Mouse (Mus musculus): Measurements from ENCODE around the gene Tmem62. TPM values are rescaled to one million over a fixed set of nuclear protein-coding genes. Genes with fewer than 3 reads are reported as not detected.
A peak's percentile ranks its signal among the peaks of the same experiment; 100 is the strongest.

Gene Tmem62
- 1.9 and 2.4 TPM in 2 replicates for polyA plus RNA-seq (2015; fragmentation: Nextera tagmentation; extraction: Ambion mirVana)

- Histone ChIP-seq H3K4me1 (ENCODE audit: control insufficient read depth, insufficient read depth, low read length) (no peaks in the 10 kb centered on the region), H3K9ac (ENCODE audit: low read length) (peak within 1 kb of the TSS; percentile 82), H3K27ac (ENCODE audit: low read length) (peak within 1 kb of the TSS; percentile 67), H3K4me3 (ENCODE audit: low read length) (peak within 1 kb of the TSS; percentile 73), H3K4me2 (ENCODE audit: low read depth, low read length) (peak within 1 kb of the TSS; percentile 90), H3K27me3 (ENCODE audit: control insufficient read depth, insufficient read depth, low read length) (no peaks in the 10 kb centered on the region), H3K36me3 (ENCODE audit: control insufficient read depth, insufficient read depth) (no peaks in the 10 kb centered on the region), H3K9me3 (replicated peaks; ENCODE audit: control insufficient read depth, low read length) (no peaks in the 10 kb centered on the region)
- WGBS, result under 1% methylated on average over 69 of the region's 71 CpGs
- ATAC-seq (replicated peaks; ENCODE audit: extremely low read depth, insufficient read depth, low FRiP score), result peak; percentile 78
Observed at GRCm38 (mm10) chr2:120976990-120977925, at the start of gene Tmem62. Gene Tmem62 (plus strand): TSS chr2:120977017.

GRCm38 (mm10) chr2:120933038-120933437 is 43.8 kb upstream of the Tmem62 start:
- Histone ChIP-seq H3K9ac (ENCODE audit: low read length) (no peak overlapping the region), H3K4me3 (ENCODE audit: low read length) (no peak overlapping the region), H3K9me3 (replicated peaks; ENCODE audit: control insufficient read depth, low read length) (no peaks in the 10 kb centered on the region), H3K4me2 (ENCODE audit: low read depth, low read length) (no peak overlapping the region), H3K27ac (ENCODE audit: low read length) (no peak overlapping the region), H3K27me3 (ENCODE audit: control insufficient read depth, insufficient read depth, low read length) (no peaks in the 10 kb centered on the region), H3K36me3 (ENCODE audit: control insufficient read depth, insufficient read depth) (peaks cover 29% of the 10 kb centered on the region), H3K4me1 (ENCODE audit: control insufficient read depth, insufficient read depth, low read length) (no peaks in the 10 kb centered on the region)
- WGBS, result 96% methylated on average over 3 of the region's 3 CpGs
- no peak for ATAC-seq (replicated peaks; ENCODE audit: extremely low read depth, insufficient read depth, low FRiP score)

GRCm38 (mm10) chr2:120951208-120951607 is 25.6 kb upstream of the Tmem62 start:
- H3K9ac ChIP-seq (ENCODE audit: low read length), result no peak overlapping the region
- no peaks in the 10 kb centered on the region for H3K4me1 ChIP-seq (ENCODE audit: control insufficient read depth, insufficient read depth, low read length)
- no peak for ATAC-seq (replicated peaks; ENCODE audit: extremely low read depth, insufficient read depth, low FRiP score)
- H3K36me3 ChIP-seq (ENCODE audit: control insufficient read depth, insufficient read depth), result peaks cover 25% of the 10 kb centered on the region
- no peak overlapping the region for H3K4me3 ChIP-seq (ENCODE audit: low read length)
- no peak overlapping the region for H3K4me2 ChIP-seq (ENCODE audit: low read depth, low read length)
- no peaks in the 10 kb centered on the region for H3K9me3 ChIP-seq (replicated peaks; ENCODE audit: control insufficient read depth, low read length)
- no peaks in the 10 kb centered on the region for H3K27me3 ChIP-seq (ENCODE audit: control insufficient read depth, insufficient read depth, low read length)
- WGBS, result 62% methylated on average over 5 of the region's 5 CpGs
- H3K27ac ChIP-seq (ENCODE audit: low read length), result no peak overlapping the region

GRCm38 (mm10) chr2:120952176-120952938 is 24.5 kb upstream of the Tmem62 start:
- H3K36me3 ChIP-seq (ENCODE audit: control insufficient read depth, insufficient read depth), result peaks cover 15% of the 10 kb centered on the region
- H3K27ac ChIP-seq (ENCODE audit: low read length), result no peak overlapping the region
- ATAC-seq (replicated peaks; ENCODE audit: extremely low read depth, insufficient read depth, low FRiP score), result no peak
- no peak overlapping the region for H3K4me3 ChIP-seq (ENCODE audit: low read length)
- no peak overlapping the region for H3K4me2 ChIP-seq (ENCODE audit: low read depth, low read length)
- no peak overlapping the region for H3K9ac ChIP-seq (ENCODE audit: low read length)
- 68% methylated on average over 2 of the region's 2 CpGs for WGBS
- H3K9me3 ChIP-seq (replicated peaks; ENCODE audit: control insufficient read depth, low read length), result no peaks in the 10 kb centered on the region
- H3K4me1 ChIP-seq (ENCODE audit: control insufficient read depth, insufficient read depth, low read length), result no peaks in the 10 kb centered on the region
- H3K27me3 ChIP-seq (ENCODE audit: control insufficient read depth, insufficient read depth, low read length), result no peaks in the 10 kb centered on the region

GRCm38 (mm10) chr2:120959363-120959762 is 17.5 kb upstream of the Tmem62 start:
- H3K27me3 ChIP-seq (ENCODE audit: control insufficient read depth, insufficient read depth, low read length), result no peaks in the 10 kb centered on the region
- no peak overlapping the region for H3K27ac ChIP-seq (ENCODE audit: low read length)
- no peak overlapping the region for H3K4me2 ChIP-seq (ENCODE audit: low read depth, low read length)
- no peaks in the 10 kb centered on the region for H3K4me1 ChIP-seq (ENCODE audit: control insufficient read depth, insufficient read depth, low read length)
- no peak for ATAC-seq (replicated peaks; ENCODE audit: extremely low read depth, insufficient read depth, low FRiP score)
- 78% methylated on average over 2 of the region's 2 CpGs for WGBS
- H3K4me3 ChIP-seq (ENCODE audit: low read length), result no peak overlapping the region
- H3K36me3 ChIP-seq (ENCODE audit: control insufficient read depth, insufficient read depth), result peaks cover 2% of the 10 kb centered on the region; the same call in 1 of the 2 replicates
- no peak overlapping the region for H3K9ac ChIP-seq (ENCODE audit: low read length)
- H3K9me3 ChIP-seq (replicated peaks; ENCODE audit: control insufficient read depth, low read length), result no peaks in the 10 kb centered on the region

- no peak overlapping the region for H3K4me3 ChIP-seq (ENCODE audit: low read length)
- H3K9me3 ChIP-seq (replicated peaks; ENCODE audit: control insufficient read depth, low read length), result no peaks in the 10 kb centered on the region
- 73% methylated on average over 5 of the region's 5 CpGs for WGBS
- no peak for ATAC-seq (replicated peaks; ENCODE audit: extremely low read depth, insufficient read depth, low FRiP score)
- no peak overlapping the region for H3K4me2 ChIP-seq (ENCODE audit: low read depth, low read length)
- H3K9ac ChIP-seq (ENCODE audit: low read length), result no peak overlapping the region
- H3K36me3 ChIP-seq (ENCODE audit: control insufficient read depth, insufficient read depth), result no peaks in the 10 kb centered on the region; the same call in 1 of the 2 replicates
- H3K27me3 ChIP-seq (ENCODE audit: control insufficient read depth, insufficient read depth, low read length), result no peaks in the 10 kb centered on the region
- no peaks in the 10 kb centered on the region for H3K4me1 ChIP-seq (ENCODE audit: control insufficient read depth, insufficient read depth, low read length)
- no peak overlapping the region for H3K27ac ChIP-seq (ENCODE audit: low read length)
Observed at GRCm38 (mm10) chr2:120959827-120960226, 17.0 kb upstream of the Tmem62 start.

- Histone ChIP-seq H3K36me3 (ENCODE audit: control insufficient read depth, insufficient read depth) (no peaks in the 10 kb centered on the region), H3K4me3 (ENCODE audit: low read length) (no peak overlapping the region), H3K9me3 (replicated peaks; ENCODE audit: control insufficient read depth, low read length) (no peaks in the 10 kb centered on the region), H3K27me3 (ENCODE audit: control insufficient read depth, insufficient read depth, low read length) (no peaks in the 10 kb centered on the region), H3K4me2 (ENCODE audit: low read depth, low read length) (no peak overlapping the region), H3K27ac (ENCODE audit: low read length) (no peak overlapping the region), H3K9ac (ENCODE audit: low read length) (no peak overlapping the region), H3K4me1 (ENCODE audit: control insufficient read depth, insufficient read depth, low read length) (no peaks in the 10 kb centered on the region)
- 86% methylated on average over 1 of the region's 1 CpGs for WGBS
- ATAC-seq (replicated peaks; ENCODE audit: extremely low read depth, insufficient read depth, low FRiP score), result no peak
Observed at GRCm38 (mm10) chr2:120960261-120960660, 16.6 kb upstream of the Tmem62 start.

- no peaks in the 10 kb centered on the region for H3K9me3 ChIP-seq (replicated peaks; ENCODE audit: control insufficient read depth, low read length)
- no peak for ATAC-seq (replicated peaks; ENCODE audit: extremely low read depth, insufficient read depth, low FRiP score)
- H3K4me1 ChIP-seq (ENCODE audit: control insufficient read depth, insufficient read depth, low read length), result no peaks in the 10 kb centered on the region
- H3K27me3 ChIP-seq (ENCODE audit: control insufficient read depth, insufficient read depth, low read length), result no peaks in the 10 kb centered on the region
- H3K36me3 ChIP-seq (ENCODE audit: control insufficient read depth, insufficient read depth), result no peaks in the 10 kb centered on the region
- H3K27ac ChIP-seq (ENCODE audit: low read length), result no peak overlapping the region
- H3K4me3 ChIP-seq (ENCODE audit: low read length), result no peak overlapping the region
- no peak overlapping the region for H3K4me2 ChIP-seq (ENCODE audit: low read depth, low read length)
- no peak overlapping the region for H3K9ac ChIP-seq (ENCODE audit: low read length)
- WGBS, result 89% methylated on average over 7 of the region's 7 CpGs
Observed at GRCm38 (mm10) chr2:120963110-120963509, 13.7 kb upstream of the Tmem62 start.

GRCm38 (mm10) chr2:120965486-120965885 is 11.3 kb upstream of the Tmem62 start:
- WGBS, result 76% methylated on average over 3 of the region's 3 CpGs
- no peak for ATAC-seq (replicated peaks; ENCODE audit: extremely low read depth, insufficient read depth, low FRiP score)
- Histone ChIP-seq H3K4me3 (ENCODE audit: low read length) (no peak overlapping the region), H3K4me1 (ENCODE audit: control insufficient read depth, insufficient read depth, low read length) (peaks cover 9% of the 10 kb centered on the region), H3K27ac (ENCODE audit: low read length) (no peak overlapping the region), H3K9me3 (replicated peaks; ENCODE audit: control insufficient read depth, low read length) (no peaks in the 10 kb centered on the region), H3K9ac (ENCODE audit: low read length) (no peak overlapping the region), H3K4me2 (ENCODE audit: low read depth, low read length) (no peak overlapping the region), H3K27me3 (ENCODE audit: control insufficient read depth, insufficient read depth, low read length) (no peaks in the 10 kb centered on the region), H3K36me3 (ENCODE audit: control insufficient read depth, insufficient read depth) (no peaks in the 10 kb centered on the region)
